Mouse (Mus musculus) forebrain, postnatal 0 days (tissue): Measurements from ENCODE around the gene Chil1. TPM values are rescaled to one million over a fixed set of nuclear protein-coding genes. Genes with fewer than 3 reads are reported as not detected.

Source experiments
- ATAC-seq: fragments of 200-750 bp; cut with Nextera tagmentation; 2 replicates; pipeline ENCODE4 v1.8.0; 2017; ENCODE audit warnings: mild to moderate bottlenecking, moderate library complexity
- DNase-seq: peaks from one replicate; pipeline ENCODE4 v3.0.0-alpha.2; 2015
- H3K27ac ChIP-seq: fragments of 300-500 bp; sonication (generic); 2 replicates; pipeline ENCODE4 v1.5.1; 2014; ENCODE audit warnings: low read depth, mild to moderate bottlenecking, antibody characterized with exemption, low read length, moderate library complexity, mixed read lengths
- H3K27me3 ChIP-seq: fragments of 300-500 bp; sonication (generic); 2 replicates; pipeline ENCODE4 v1.6.1; 2014; ENCODE audit warnings: mild to moderate bottlenecking, low read length, mixed read lengths; ENCODE audit not compliant: insufficient read depth
- H3K36me3 ChIP-seq: fragments of 300-500 bp; sonication (generic); 2 replicates; pipeline ENCODE4 v1.6.1; 2014; ENCODE audit warnings: mild to moderate bottlenecking, moderate library complexity; ENCODE audit not compliant: insufficient read depth
- H3K4me1 ChIP-seq: fragments of 300-500 bp; sonication (generic); 2 replicates; pipeline ENCODE4 v1.6.1; 2014; ENCODE audit warnings: antibody characterized with exemption; ENCODE audit not compliant: insufficient read depth
- H3K4me2 ChIP-seq: fragments of 300-500 bp; sonication (generic); 2 replicates; pipeline ENCODE4 v1.6.1; 2014; ENCODE audit warnings: low read depth, mild to moderate bottlenecking, moderate library complexity
- H3K4me3 ChIP-seq: fragments of 300-500 bp; sonication (generic); 2 replicates; pipeline ENCODE4 v1.5.1; 2014; ENCODE audit warnings: low read depth, low read length, mixed read lengths
- H3K9ac ChIP-seq: fragments of 300-500 bp; sonication (generic); 2 replicates; pipeline ENCODE4 v1.6.1; 2014; ENCODE audit warnings: mild to moderate bottlenecking
- H3K9me3 ChIP-seq: fragments of 300-500 bp; sonication (generic); 2 replicates; pipeline ENCODE4 v1.6.1; 2016; ENCODE audit warnings: low read length
- CTCF ChIP-seq: sonication (generic); IDR thresholded peaks from 2 replicates; pipeline ENCODE4 v1.5.1; 2016; ENCODE audit warnings: antibody characterized with exemption, control low read depth, low read depth
- WGBS: fragments of 180-500 bp; shearing (Covaris S2); extraction: QIAGEN DNeasy Blood & Tissue Kit; methylation state at CpG from one replicate; pipeline ENCODE4 v1.1.7; 2014; 5-methylcytosine and 5-hydroxymethylcytosine counted together
- polyA plus RNA-seq: library from polyadenylated mRNA; unstranded; fragments of >200 nt; fragmentation: Nextera tagmentation; extraction: Ambion mirVana; gene quantifications from 2 replicates; pipeline ENCODE4 v1.2.1, GENCODE M21; 2015
- total RNA-seq: library from RNA; depleted of rRNA; stranded (reverse); fragments of >200 nt; gene quantifications from 2 replicates; pipeline ENCODE4 v1.2.3, GENCODE M21; 2014

Gene Chil1
- total and polyA plus RNA-seq, 2 experiments from 2014 or later, result 0.38 to 4.1 TPM

DNA sequence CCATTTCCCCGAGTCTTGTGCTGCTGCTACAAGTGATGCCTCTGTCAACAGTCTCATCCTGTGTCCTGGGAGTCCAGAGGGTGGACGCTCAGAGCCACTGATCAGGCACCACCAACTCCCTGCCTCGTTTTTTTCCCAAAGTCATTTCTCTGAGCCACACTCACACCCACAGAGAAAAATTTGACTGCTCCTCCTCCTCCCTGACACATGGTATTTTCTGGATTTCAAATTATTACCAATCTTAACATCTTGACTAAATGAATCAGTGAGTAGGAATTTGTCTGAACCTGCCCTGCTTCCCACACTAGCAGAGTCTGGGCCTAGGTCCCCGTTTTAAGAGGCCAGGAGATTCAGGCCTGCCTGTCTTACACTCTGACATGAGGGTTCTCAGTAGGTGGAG lies 10.0 kb downstream of the Chil1 start:
- Histone ChIP-seq H3K4me1 (peaks cover 5% of the 10 kb centered on the region; the same call in 1 of the 2 replicates), H3K9ac (no peak overlapping the region), H3K27ac (no peak overlapping the region), H3K36me3 (no peaks in the 10 kb centered on the region), H3K27me3 (no peaks in the 10 kb centered on the region), H3K9me3 (no peaks in the 10 kb centered on the region), H3K4me2 (no peak overlapping the region), H3K4me3 (no peak overlapping the region)
- ATAC-seq (no peak), DNase-seq (no peak)
- WGBS, result 61% methylated on average over 4 of the region's 4 CpGs
- no peak for TF ChIP-seq CTCF

GRCm38 (mm10) chr1:134193126-134193525 lies 11.2 kb downstream of the Chil1 start, which contains the start of gene Mybph:
Gene Mybph, plus strand, starts transcription at chr1:134193448.
- no peak within 1 kb of the TSS for H3K27ac ChIP-seq
- DNase-seq (no peak), ATAC-seq (no peak)
- H3K9ac ChIP-seq, result no peak within 1 kb of the TSS
- WGBS, result 88% methylated on average over 1 of the region's 1 CpGs
- TF ChIP-seq CTCF, result no peak
- H3K9me3 ChIP-seq, result no peaks in the 10 kb centered on the region
- no peak within 1 kb of the TSS for H3K4me2 ChIP-seq
- no peaks in the 10 kb centered on the region for H3K36me3 ChIP-seq
- peaks cover 5% of the 10 kb centered on the region; the same call in 1 of the 2 replicates for H3K4me1 ChIP-seq
- no peak within 1 kb of the TSS for H3K4me3 ChIP-seq
- H3K27me3 ChIP-seq, result no peaks in the 10 kb centered on the region

GRCm38 (mm10) chr1:134193674-134194197 lies 11.8 kb downstream of the Chil1 start:
- Histone ChIP-seq H3K36me3 (no peaks in the 10 kb centered on the region), H3K27me3 (no peaks in the 10 kb centered on the region), H3K4me1 (peaks cover 3% of the 10 kb centered on the region; the same call in 1 of the 2 replicates), H3K4me2 (no peak overlapping the region), H3K4me3 (no peak overlapping the region), H3K27ac (no peak overlapping the region), H3K9me3 (no peaks in the 10 kb centered on the region), H3K9ac (no peak overlapping the region)
- DNase-seq (no peak), ATAC-seq (no peak)
- TF ChIP-seq CTCF, result no peak
- 75% methylated on average over 7 of the region's 7 CpGs for WGBS

DNA sequence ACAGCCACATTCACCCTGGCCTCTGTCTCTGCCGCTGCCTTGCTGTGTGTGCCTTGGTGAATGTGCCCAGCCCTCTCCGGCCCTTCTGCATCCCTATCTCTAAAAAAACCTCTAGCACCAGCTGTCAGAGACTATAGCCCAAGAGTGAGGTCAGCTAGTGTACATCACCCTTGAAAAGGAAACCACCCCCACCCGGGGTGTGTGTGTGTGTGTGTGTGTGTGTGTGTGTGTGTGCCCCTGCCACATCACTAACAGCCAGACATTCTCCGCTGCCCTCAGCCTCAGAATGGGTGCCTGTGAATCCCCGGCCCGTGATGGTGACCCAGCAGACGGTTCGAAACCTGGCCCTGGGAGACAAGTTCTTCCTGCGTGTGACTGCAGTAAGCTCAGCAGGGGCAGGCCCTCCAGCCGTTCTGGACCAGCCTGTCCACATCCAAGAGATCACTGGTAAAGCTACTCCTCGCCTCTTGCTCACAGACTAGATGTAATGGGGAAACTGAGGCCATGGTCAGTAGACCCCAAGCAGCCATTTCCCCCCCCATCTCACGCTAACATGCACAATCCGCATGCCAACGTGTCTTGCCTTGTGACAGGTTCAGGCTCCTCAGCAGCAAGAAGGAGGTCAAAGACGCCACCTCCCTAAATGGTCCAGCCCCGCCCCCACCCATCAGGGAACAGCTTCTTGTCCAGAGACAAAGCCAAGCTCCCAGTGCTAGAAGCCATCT lies 12.5 kb downstream of the Chil1 start:
- WGBS, result 79% methylated on average over 16 of the region's 16 CpGs
- H3K9me3 ChIP-seq, result no peaks in the 10 kb centered on the region
- H3K9ac ChIP-seq, result no peak overlapping the region
- ATAC-seq (no peak), DNase-seq (no peak)
- H3K4me1 ChIP-seq, result no peaks in the 10 kb centered on the region; the same call in 1 of the 2 replicates
- no peaks in the 10 kb centered on the region for H3K27me3 ChIP-seq
- TF ChIP-seq CTCF, result no peak
- H3K36me3 ChIP-seq, result no peaks in the 10 kb centered on the region
- no peak overlapping the region for H3K27ac ChIP-seq
- H3K4me3 ChIP-seq, result no peak overlapping the region
- no peak overlapping the region for H3K4me2 ChIP-seq

GRCm38 (mm10) chr1:134195117-134195516 lies 13.1 kb downstream of the Chil1 start:
- Histone ChIP-seq H3K9me3 (no peaks in the 10 kb centered on the region), H3K27me3 (no peaks in the 10 kb centered on the region), H3K9ac (no peak overlapping the region), H3K4me3 (no peak overlapping the region), H3K27ac (no peak overlapping the region), H3K36me3 (no peaks in the 10 kb centered on the region), H3K4me2 (no peak overlapping the region), H3K4me1 (no peaks in the 10 kb centered on the region; the same call in 1 of the 2 replicates)
- TF ChIP-seq CTCF, result no peak
- WGBS, result 63% methylated on average over 2 of the region's 2 CpGs
- DNase-seq (no peak), ATAC-seq (no peak)

GRCm38 (mm10) chr1:134195571-134195970 lies 13.6 kb downstream of the Chil1 start:
- H3K27ac ChIP-seq, result no peak overlapping the region
- no peak for ATAC-seq
- H3K4me3 ChIP-seq, result no peak overlapping the region
- no peaks in the 10 kb centered on the region for H3K9me3 ChIP-seq
- no peaks in the 10 kb centered on the region for H3K36me3 ChIP-seq
- no peak overlapping the region for H3K4me2 ChIP-seq
- peaks cover under 1% of the 10 kb centered on the region for H3K4me1 ChIP-seq
- 30% methylated on average over 3 of the region's 3 CpGs for WGBS
- DNase-seq, result no peak
- TF ChIP-seq CTCF, result no peak
- H3K27me3 ChIP-seq, result no peaks in the 10 kb centered on the region
- no peak overlapping the region for H3K9ac ChIP-seq

DNA sequence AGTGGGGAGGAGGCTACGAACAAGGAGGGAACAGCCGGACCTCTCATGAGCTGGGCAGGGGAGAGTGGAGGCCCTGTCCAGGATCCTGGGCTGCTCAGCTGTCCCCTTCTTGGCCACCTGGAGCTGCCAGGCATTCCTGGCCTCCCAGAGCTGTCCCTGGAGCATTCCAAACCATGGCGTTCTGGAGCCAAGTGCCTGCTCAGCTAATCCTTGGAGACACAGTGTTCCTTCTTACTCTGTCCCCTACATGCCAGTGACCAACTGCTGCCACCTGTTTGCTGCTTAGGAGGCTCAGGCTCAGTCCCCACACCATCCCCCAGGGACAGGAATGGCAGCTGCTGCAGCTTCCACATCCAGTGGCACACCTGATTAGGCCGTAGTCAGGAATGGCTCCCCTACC lies 14.0 kb downstream of the Chil1 start:
- ATAC-seq (no peak), DNase-seq (no peak)
- WGBS, result 44% methylated on average over 4 of the region's 4 CpGs
- peaks cover 5% of the 10 kb centered on the region for H3K4me1 ChIP-seq
- H3K9ac ChIP-seq, result no peak overlapping the region
- no peak overlapping the region for H3K4me3 ChIP-seq
- H3K27me3 ChIP-seq, result no peaks in the 10 kb centered on the region
- no peaks in the 10 kb centered on the region for H3K36me3 ChIP-seq
- H3K9me3 ChIP-seq, result no peaks in the 10 kb centered on the region
- no peak overlapping the region for H3K27ac ChIP-seq
- no peak overlapping the region for H3K4me2 ChIP-seq
- TF ChIP-seq CTCF, result no peak
